Mouse (Mus musculus): ENCODE measurements around the gene Cyp1b1.

Cyp1b1 gene

GRCm38 (mm10) chr17:79713643-79714367 is 1.1 kb downstream of the Cyp1b1 start:
- peak in 1 of 2 experiments; percentile 31 for DNase-seq

DNA sequence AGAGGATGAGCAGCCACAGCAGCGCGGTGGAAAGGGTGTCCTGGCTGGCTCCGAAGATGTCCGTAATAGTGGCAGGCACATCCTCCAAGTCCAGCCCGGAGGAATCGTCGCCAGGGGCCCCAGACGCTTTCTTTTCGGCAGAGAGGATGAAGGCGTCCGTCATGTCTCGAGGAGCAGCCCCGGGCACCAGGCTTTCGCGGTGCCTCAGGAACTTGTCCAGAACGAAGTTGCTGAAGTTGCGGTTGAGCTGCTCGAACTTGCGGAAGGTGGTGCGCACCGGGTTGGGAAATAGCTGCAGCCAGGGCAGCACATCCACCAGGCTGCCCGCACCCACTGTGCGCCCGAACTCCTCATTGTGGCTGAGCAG is 1.6 kb downstream of the Cyp1b1 start:
- no peak for DNase-seq

DNA sequence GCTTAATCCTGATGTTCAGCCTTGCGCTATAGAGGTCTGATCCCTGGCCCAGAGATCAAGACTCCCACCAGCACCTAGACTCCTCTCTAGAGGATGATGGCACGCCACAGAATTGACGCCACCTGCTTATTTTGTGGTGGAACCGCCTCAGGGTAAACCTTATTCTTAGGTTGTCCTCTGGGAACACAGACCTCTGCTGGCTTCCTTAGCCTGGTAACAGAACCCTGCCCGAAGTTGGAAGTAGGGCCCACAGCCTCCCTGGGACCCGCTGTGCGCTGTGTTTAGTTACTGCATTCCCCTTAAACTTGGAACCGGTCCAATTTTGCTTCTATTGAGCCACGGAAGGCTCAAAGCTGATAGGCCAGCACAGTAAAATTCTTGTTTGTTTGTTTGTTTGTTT is 2.3 kb downstream of the Cyp1b1 start:
- no peak for DNase-seq

DNA sequence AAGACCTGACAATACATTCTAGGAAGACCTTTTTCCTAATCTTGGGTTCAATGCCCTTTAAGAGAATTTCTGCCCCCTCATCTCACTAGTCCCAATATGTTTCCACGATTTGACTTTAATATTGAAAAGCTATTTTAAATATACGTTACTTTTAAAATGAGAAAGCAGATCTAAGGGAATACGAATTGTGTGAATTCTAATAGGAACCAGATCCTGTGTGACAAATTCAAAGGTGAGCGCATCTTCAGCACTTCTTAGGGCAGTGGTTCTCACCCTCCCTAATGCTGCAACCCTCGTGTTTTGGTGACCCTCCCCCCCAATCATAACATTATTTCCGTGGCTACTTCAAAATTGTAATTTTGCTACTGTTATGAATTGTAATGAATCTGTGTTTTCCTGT is 2.9 kb downstream of the Cyp1b1 start:
- DNase-seq: no peak

GRCm38 (mm10) chr17:79710246-79710842 is 4.5 kb downstream of the Cyp1b1 start:
- DNase-seq: no peak

DNA sequence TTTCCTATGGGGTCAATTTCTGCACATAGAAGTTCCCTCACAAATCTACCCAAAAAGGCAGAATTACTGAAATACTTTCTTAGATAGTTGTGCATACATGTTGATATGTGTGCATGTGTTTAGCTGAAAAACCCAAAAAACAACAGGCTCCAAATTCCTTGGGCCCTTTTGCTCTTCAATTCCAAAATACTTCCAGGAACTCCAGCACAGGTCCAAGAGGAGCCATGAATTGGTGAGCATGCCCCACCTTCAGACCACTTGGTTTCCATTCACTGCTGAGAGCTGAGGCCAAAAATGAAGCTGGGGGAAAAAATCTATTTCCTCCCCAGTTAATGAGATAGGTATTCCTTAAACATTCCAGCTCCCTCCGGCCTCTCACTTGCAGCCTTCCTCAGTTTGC is 5.1 kb downstream of the Cyp1b1 start:
- DNase-seq: no peak

- no peak for DNase-seq
Measured at GRCm38 (mm10) chr17:79708168-79708567, 6.7 kb downstream of the Cyp1b1 start.

DNA sequence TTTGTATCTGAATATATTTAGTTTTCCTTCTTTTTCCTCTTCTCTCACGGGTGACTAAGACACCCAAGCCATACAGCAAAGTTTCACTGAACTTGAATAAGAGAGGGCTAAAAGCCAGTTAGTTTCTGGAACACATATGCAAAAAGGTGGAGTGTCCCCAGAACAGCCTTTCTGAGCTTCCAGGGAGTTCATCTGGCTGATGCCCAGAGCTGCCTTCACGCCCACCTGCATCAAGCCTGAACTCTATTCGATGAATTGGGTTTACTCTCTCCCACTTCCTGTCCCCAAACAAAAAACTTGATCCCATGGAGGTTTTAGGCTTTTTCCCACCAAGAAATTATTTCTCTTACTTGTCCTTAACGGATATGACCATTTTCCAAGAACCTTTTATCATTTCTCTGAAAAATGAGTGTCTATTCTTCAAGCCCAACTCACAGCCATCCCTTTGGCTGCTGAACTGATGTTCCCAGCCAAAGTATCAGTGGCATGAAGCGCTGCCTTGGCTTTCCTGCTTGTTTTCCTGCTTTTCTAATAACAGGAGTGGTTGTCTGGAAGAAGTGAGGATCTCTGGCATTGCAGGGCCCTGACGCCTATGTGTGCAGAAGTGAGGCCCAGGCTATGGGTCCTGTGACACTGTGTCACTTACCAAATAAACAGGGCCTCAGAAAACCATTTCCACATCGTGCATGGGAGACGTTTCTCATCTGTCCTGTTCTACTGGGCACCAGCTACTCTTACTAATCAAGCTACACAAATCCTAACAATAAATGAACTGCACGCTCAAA is 9.0 kb downstream of the Cyp1b1 start:
- no peak for DNase-seq

- DNase-seq: no peak
Measured at GRCm38 (mm10) chr17:79700871-79701270, 14.0 kb downstream of the Cyp1b1 start.

GRCm38 (mm10) chr17:79699197-79699596 is 15.7 kb downstream of the Cyp1b1 start:
- DNase-seq: no peak

GRCm38 (mm10) chr17:79695541-79695940 is 19.3 kb downstream of the Cyp1b1 start:
- DNase-seq: no peak

DNA sequence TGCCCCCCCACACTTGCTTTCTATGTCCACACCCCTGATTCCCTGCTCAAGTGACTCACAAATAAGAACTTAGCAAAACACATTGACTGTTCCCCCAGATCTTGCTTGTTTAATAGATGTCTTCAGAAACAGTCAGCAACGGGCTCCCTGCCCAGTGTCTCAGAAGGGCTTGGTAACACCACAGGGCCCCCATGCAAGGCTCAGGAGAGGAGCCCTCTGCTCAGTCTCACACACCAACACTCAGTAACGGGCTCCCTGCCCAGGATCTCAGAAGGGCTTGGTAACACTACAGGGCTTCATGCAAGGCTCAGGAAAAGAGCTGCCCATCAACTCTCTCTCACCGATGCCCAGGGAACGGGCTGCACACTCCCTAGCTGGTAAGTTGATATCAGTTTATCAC is 19.8 kb downstream of the Cyp1b1 start:
- no peak for DNase-seq

GRCm38 (mm10) chr17:79670837-79671236 is 44.0 kb downstream of the Cyp1b1 start:
- DNase-seq: peak in 1 of 2 experiments; percentile 16

DNA sequence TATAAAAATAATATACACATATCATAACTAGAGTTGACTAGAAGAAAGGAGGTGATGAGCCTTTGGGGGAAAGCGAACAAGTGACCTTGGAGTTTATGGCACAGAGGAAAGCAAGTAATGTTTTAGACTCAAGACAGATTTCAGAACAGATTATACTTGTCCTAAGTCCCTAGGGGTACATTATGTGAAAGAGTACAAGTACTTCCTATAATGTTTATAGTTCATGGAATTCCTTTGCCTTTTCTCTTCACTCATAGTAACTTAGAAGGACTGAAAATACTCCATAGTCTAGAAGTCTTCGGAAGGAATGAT is 50.8 kb downstream of the Cyp1b1 start:
- DNase-seq: no peak

- no peak for DNase-seq
Measured at GRCm38 (mm10) chr17:79663393-79664105, 51.3 kb downstream of the Cyp1b1 start.

DNA sequence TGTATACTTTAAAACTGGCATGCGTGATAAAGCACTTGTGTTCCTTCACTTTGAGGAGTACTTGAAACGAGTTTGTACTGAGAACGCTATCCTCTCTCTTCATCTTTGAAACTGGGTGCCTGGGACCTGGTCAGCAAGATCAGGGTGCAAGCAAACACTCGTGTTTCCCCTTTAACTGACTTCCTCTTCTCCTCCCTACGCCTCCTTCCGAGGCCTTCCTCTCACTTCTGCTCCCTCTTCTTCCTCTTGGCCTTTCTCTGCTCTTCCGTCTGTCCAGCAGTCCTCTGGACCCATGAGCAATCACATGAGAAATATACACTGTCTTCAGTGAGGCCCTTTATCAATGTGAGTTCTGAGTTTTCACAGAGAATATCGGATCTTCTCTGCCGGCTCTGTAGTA is 53.0 kb downstream of the Cyp1b1 start:
- peak in 1 of 2 experiments; percentile 11 for DNase-seq

- peak; percentile 60 to 73 for DNase-seq
Measured at GRCm38 (mm10) chr17:79661387-79661786, 53.5 kb downstream of the Cyp1b1 start.

DNA sequence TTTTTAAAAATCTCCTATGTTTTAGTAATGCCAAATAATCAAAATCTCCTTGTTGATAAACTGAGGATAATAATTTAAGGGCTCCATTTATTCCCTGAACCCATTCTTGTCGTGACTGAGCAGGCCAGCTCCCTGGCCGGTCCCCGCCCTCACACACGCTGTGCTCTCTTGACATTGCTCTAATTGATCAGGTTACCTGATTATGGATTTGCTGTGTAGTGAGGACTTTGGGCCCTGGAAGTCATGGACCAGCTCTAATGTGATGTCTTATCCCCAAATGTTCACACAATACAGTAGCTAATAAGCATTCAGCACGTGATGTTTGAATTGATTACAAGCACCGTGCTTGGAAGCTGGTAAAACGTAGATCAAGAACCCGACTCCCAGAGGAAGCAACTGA is 56.0 kb downstream of the Cyp1b1 start:
- DNase-seq: no peak

- no peak for DNase-seq
Measured at GRCm38 (mm10) chr17:79658452-79658851, 56.4 kb downstream of the Cyp1b1 start.

DNA sequence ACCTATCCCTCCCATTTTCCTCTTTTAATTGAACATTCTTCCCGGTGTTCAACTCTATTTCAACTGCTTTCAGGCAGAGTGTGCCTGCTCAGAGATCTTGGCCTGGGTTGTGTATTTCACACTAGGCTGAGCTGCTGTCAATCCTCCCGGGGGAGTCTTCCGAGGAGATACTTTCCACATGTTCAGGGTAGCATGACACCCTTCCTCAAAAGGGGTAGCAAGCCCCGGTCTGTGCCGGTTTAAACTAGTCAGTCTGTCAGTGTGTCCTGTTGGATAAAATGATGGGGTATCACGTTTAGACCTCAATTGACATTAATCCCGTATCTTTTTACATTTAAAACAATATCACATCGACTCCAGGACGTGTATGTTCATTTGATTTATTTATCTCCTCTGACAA is 57.1 kb downstream of the Cyp1b1 start:
- DNase-seq: no peak

DNA sequence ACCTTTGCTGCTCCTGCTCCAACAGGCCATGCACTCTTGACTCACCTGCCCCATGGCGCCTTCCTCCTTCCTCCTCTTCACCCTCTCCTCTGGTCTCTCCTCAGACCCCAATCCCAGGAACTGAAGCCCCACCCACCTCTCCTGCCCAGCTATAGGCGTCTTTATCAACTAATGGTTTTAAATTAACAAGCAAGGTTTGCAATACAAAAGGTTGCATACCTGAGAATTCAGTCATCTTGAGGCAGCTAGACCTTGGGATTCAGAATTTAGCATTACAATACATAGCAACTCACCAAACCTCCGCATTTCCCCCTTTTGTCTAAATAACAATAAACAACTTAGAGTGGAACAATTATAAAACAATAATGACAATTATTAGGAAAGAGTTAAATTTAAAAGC is 60.7 kb downstream of the Cyp1b1 start:
- DNase-seq: no peak

- no peak for DNase-seq
Measured at GRCm38 (mm10) chr17:79653171-79653570, 61.7 kb downstream of the Cyp1b1 start.
